Mouse (Mus musculus) B cell, adult 2 months (primary cell): Measurements from ENCODE around the gene Slc4a1.
"Not testable (repeated sequence)": the region's sequence is repeated elsewhere in the genome, so short reads cannot be mapped to it uniquely, and the experiment has no call there.

Source experiments
- DNase-seq, 2 experiments: peaks; one replicate each; pipeline ENCODE4 v3.0.0; 2022

Gene Slc4a1

GRCm38 (mm10) chr11:102366103-102366502, at the start of gene Slc4a1:
Slc4a1 (minus strand) TSS chr11:102366203.
- not testable (repeated sequence) for DNase-seq

- DNase-seq = no peak
Measured at GRCm38 (mm10) chr11:102415034-102415802, 49.2 kb upstream of the Slc4a1 start.

- DNase-seq = no peak
Measured at GRCm38 (mm10) chr11:102413059-102413458, 47.1 kb upstream of the Slc4a1 start.

GRCm38 (mm10) chr11:102411704-102412103, 45.7 kb upstream of the Slc4a1 start:
- DNase-seq = peak; percentile 91 to 92

- no peak for DNase-seq
Measured at GRCm38 (mm10) chr11:102411061-102411460, 45.1 kb upstream of the Slc4a1 start.

GRCm38 (mm10) chr11:102410345-102410744, 44.3 kb upstream of the Slc4a1 start:
- not testable (repeated sequence) for DNase-seq

- DNase-seq = no peak
Measured at GRCm38 (mm10) chr11:102409795-102410330, 43.9 kb upstream of the Slc4a1 start.

GRCm38 (mm10) chr11:102408888-102409794, 43.1 kb upstream of the Slc4a1 start:
- no peak for DNase-seq

- peak; percentile 96 to 97 for DNase-seq
Measured at GRCm38 (mm10) chr11:102408344-102408876, 42.4 kb upstream of the Slc4a1 start.

- DNase-seq = peak; percentile 52 to 62
Measured at GRCm38 (mm10) chr11:102407834-102408215, 41.8 kb upstream of the Slc4a1 start, which contains the start of gene Slc25a39. Slc25a39 (minus strand) TSS chr11:102407946.

- peak; percentile 93 to 96 for DNase-seq
Measured at GRCm38 (mm10) chr11:102406900-102407833, 41.2 kb upstream of the Slc4a1 start.

- DNase-seq = no peak
Measured at GRCm38 (mm10) chr11:102406401-102406800, 40.4 kb upstream of the Slc4a1 start.

- no peak for DNase-seq
Measured at GRCm38 (mm10) chr11:102405544-102406285, 39.7 kb upstream of the Slc4a1 start.

GRCm38 (mm10) chr11:102404161-102405010, 38.4 kb upstream of the Slc4a1 start:
- no peak for DNase-seq

GRCm38 (mm10) chr11:102403657-102404056, 37.7 kb upstream of the Slc4a1 start:
- DNase-seq = no peak

- DNase-seq = no peak
Measured at GRCm38 (mm10) chr11:102401898-102402500, 36.0 kb upstream of the Slc4a1 start.

- DNase-seq = no peak
Measured at GRCm38 (mm10) chr11:102400513-102401084, 34.6 kb upstream of the Slc4a1 start.

GRCm38 (mm10) chr11:102399610-102400072, 33.6 kb upstream of the Slc4a1 start:
- no peak for DNase-seq

GRCm38 (mm10) chr11:102399107-102399506, 33.1 kb upstream of the Slc4a1 start:
- no peak for DNase-seq
